Mouse (Mus musculus) NIH3T3 (cell line): ENCODE measurements at regions not wholly inside any gene's neighbourhood (a gene's known extent, or its start where the extent isn't known, plus 50 kb on each side); places are given as distances from the start of the nearest gene placed in this dataset.

Experiments
- DNase-seq: peaks from one replicate; pipeline ENCODE4 v3.0.0-alpha.2; 2012; ENCODE audit warnings: low read depth

DNA sequence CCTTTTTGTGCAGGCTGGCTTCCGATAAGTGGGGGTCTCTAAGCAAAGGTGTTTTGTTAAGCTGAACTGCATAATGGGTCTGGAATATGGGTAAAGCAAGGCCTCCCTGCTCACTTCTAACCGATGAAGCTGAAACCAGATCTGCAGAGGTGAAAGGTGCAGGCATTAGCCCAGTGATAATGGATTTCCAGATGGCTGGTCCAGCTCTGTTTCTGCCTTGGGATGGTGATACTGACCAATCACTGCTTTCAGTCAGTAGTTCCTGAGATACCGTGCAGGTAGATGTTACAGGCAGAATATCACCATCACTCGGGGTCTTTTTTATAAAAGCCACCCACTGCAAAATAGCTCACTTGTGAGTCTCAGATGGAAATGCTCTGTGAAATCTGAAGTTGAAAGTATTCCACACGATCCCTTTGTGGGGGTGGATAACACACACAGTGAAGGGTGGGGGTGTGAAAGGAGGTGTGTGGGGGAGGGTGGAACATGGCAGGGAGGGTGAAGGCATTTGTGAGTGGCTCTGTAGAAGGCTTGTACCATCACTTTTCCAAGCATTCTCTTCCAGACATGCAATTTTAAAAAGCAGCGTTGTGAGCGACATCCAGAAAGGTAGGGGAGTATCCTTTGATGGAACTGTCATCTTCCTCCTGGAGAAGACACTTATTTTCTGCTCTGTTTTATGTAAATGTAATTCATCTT lies 154.0 kb downstream of the Enc1 start:
- no peak for DNase-seq

DNA sequence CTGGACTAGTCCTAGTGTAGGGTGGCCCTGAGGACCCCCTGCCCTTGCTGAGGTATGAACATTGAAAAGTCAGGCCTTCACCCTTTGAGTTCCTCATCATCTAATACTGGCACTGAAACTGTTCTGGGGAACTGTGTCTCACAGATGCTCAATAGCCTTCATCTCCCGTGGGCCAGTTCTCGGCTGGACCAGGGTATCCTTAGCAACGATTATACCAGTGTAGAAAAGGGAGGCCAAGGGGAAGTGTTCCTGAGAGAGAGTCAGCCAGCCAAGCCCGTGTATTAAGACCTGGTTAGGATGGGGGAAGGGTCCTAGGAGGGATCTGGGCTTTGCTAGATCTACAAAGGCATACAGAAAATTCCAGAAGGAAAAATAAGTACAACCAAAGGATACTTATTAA lies 153.2 kb downstream of the Enc1 start:
- DNase-seq = no peak

DNA sequence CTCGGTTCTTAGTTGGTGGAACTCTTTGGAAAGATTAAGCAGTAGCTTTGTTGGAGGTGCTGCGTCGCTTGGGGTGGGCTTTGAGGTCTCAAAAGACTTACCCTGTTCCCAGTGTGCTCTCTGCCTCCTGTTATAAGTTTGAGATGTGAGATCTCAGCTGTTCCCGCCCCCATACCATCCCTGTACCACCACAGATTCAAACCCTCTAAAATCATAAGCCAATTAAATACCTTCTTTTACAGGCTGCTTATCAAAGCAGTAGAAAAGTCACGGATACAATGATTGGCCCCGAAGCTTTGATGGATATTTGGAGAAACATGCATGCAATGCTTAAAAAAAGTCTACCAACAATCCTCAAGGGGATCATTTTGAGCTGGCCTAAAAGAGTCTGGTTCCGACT lies 152.6 kb downstream of the Enc1 start:
- DNase-seq = no peak

DNA sequence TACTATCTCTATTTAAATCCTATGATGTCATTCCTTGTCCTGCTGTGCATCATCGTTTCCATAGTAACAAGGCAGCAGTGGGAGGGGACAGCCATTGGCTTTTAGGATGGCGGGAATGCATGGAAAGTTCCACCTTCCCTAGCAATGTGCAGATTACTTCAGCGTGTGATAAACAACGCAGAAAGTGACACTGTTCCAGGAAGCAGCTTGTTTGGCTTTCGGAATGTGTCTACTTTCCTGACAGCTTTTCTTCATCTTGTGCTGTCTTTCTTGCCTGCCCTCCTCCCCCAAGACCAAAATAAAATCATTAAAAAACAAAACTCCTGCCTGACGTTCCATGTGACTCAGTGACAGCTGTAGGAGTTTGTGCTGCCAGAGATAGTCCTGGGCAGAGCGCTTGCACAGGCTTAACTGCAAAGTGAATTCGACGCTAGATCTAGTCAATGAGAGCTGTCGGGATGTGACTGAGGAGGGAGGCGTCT lies 149.6 kb downstream of the Enc1 start:
- DNase-seq = peak; percentile 66

DNA sequence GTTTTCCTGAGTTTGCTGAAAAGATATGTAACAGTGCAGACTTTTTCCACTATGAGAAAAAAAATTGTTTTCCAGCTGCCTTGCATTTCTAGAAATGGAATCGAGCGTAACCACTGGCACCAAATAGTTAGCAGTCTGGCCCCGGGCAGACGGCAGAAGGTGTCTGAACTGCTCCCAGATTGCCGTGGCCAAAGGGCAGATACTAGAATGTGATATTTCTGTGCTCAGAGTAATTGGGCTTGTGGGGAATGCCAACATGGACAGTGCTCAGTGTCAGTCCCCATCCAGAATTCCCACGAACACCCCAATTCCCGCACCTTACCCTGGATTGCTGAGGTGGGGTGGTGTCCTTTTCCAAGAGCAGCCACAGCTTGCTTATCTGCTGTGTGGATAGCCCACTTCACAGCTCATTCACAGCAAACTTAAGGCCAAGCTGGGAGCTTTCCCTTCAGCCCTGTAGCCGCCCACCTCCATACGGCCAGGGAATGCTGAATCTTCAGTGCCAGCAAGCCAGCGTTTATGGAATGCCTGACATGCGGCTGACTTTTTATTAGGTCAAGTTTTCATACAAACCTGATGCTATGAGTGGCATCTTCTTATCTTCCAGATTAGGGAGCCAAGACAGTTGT lies 148.1 kb downstream of the Enc1 start:
- no peak for DNase-seq

DNA sequence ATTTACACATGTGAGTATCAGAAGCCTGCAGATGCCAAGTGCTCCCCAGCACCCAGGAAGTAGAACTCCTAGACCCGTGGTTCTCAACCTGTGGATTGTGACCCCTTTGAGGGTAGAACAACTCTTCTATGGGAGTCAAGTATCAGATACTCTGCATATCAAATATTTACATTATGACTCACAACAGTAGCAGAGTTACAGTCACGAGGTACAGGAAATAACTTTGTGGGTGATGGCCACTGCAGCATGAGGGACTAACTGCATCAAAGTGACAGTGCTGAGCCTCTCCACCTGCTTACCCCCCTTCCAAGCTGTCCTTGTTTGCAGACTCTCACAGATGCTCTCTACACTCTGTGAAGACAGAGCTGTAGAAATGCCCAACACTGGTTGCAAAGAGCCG lies 145.6 kb downstream of the Enc1 start:
- DNase-seq = no peak

DNA sequence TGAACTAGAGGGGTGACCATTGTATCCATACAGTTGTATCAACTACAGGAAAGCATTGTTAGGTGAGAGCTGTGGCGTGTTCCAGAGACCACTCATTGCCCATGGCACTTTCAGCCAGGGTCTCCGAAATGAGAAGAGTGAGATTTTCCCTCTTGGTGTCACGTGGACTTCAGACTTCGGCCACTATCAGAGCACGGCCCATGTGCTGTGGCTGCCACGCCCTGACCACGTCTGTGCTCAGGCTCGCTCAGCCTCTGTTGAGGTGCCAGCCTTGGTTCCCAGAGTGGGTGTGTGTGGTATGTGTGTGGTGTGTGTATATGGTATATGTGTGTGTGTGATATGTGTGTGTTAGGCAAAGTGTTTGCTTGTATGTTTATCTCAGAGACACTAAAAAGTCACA lies 144.6 kb downstream of the Enc1 start:
- DNase-seq = no peak

DNA sequence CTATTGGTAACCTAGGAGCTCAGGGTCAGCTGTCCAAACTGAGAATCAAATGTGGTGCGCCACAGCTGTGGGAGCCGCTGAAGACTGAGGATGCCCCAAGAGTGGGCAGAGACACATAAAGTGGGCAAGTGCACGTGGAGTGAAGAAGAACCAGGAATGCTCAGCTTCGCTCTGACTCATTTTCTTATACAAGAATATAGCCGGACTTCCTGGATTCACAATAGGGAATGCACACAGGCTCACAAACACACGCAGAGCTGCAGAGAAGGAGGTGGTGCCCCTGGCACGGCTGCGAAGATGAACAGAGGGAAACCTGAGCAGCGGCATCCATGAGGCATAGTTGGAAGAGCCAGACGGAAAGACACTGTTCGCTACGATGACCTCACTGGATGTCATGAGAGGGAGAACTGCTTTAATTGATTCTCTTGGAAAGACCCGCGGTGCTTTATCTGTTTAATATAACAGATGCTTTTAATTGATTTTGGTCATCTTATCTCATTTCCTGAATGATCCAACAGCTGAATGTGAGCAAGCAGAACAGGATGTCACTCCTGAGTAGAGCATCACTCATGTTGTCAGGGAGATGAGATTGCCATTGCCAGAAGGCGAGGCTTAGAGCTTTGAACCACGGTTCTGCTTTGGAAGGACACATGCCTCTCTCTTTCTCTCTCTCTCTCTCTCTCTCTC lies 143.3 kb downstream of the Enc1 start:
- no peak for DNase-seq

DNA sequence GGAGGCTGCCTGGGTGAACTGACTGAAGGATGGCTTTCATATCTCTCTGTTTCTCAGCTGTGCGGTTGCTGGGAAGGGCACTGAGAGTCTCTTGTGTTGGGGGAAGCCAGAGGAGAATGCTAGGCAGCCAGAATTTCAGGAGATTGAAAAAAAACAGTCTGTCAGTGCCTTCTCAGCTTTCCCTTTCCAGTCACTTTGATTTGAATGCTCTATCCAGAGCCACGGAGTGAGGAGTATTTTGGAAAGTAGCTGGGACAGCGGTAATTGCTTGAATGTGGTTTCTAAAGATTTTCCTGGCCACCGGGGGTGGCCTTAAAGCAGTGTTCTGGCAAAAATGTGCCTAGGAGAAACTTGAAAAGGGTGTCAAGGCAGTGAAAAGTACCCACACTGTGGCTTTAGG lies 142.4 kb downstream of the Enc1 start:
- DNase-seq = no peak

DNA sequence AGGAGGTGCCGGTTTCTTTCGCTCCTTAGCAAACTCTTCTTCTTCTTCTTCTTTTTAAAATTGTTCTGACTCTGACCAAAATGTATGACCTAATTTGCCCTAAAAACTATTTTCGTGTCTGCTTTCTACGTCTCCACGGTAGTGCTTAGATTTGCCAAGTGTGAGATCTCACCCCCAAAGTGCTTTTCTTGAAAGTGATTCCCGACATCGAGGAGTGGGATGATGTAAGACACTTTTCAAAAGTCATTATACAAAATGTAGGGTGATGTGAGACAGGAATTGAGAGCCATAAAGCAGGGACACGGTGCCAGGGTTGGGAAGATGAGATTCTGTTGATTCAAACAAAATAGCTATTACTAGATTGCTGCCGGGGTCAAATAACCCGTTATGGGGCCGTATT lies 139.5 kb downstream of the Enc1 start:
- DNase-seq = no peak

DNA sequence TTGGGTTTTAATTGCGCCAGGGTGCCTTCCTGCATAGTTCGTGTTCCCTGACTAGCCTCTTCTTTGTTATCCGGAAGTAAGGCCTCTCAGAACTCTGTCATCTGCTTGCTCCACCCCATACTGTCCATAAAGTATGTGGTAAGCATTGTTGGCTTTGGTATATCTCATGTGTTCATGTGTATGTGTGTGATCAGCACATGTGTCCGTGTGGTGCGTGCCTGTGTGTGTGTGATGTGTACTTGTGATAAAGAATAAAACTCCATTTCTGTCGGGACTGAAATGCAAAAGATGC lies 135.3 kb downstream of the Enc1 start:
- DNase-seq = no peak

DNA sequence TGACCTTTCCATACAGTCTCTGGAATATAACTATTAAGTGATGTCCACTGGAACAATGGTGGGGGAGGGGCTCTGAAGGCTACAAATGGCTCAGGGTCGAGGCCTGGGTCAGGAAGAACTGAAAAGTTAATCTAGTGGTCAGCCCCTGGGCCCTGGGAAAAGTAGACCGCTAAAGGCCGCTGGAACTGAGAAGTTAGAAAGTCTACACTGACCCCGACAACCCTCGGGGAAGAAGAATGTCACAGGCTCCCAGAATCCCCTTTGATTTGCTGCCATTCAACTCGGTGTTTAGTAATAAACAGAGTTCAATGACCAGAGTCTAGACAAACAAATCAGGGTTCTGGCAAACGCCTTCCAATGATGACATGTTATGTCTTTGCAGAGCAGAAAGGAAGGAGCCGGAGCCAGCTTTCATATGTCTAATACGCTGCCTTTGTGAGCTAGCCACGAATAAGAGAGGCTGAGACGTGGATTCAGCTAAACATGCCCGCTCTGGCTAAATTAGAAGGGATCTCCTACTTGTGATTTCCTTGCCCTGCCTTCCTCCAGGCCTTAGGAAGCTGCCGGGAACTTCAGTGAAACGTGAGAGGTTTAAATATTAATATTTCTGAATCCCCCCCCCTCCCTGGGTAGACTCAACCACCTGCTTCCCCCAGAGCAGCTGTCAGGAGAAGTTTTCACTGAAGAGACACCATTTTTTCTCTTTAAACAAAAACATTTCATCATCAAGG lies 134.8 kb downstream of the Enc1 start:
- no peak for DNase-seq

DNA sequence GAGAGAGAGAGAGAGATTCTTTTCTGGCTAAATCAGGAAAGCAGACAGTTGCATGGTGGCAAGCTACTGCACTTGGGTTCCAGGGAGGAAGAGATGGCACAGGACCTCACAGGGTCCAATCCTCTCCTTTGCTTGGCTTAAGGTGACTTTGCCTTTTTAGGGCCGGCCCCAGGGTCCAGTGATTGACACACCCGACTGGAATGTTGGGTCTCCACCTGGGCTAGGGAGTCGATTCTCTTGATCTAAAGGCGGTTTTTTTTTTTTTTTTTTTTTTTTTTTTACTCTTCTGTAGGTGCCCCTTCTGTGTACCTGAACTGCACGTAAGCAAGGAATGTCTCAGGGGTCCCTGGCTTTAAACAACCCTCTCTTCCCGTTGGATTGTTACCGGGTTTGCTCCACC lies 131.4 kb downstream of the Enc1 start:
- no peak for DNase-seq

DNA sequence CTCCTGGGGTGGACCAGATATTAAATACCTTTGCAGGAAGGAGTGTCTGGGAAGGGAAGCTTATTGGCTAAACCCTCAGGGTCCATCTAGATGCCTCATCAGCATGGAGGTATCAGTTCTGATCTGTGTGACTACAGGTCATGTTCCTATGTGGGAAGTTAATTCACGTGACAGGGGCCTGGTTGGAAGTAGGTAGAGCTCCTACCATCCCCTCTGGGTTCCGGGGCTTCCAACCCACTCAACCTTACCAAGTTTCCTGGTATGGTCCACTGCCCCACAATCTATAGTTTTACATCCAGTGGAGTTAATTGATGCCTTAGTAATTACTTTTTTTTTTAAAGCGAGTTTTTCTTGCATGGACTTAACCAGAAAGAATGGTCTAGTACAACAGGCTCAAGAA lies 130.3 kb downstream of the Enc1 start:
- no peak for DNase-seq

DNA sequence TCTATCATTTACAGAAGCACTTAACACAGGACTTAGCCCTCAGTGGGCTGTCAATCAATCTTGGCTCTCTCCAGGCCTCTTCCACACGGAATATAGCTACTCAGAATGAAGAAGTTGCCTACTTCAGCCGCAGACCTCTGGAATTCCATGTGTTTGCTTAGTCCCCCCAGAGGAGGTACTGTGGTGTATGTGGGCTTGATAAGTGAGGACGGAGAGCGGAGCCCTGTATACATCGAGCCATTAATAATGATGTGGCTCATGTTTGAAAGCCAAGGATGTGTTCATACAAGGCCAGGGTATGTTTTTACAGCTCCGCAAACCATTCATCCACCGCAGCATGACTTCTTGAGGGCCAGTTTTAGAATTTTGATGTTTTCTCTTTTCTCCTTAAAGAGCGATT lies 125.8 kb downstream of the Enc1 start:
- DNase-seq = no peak

DNA sequence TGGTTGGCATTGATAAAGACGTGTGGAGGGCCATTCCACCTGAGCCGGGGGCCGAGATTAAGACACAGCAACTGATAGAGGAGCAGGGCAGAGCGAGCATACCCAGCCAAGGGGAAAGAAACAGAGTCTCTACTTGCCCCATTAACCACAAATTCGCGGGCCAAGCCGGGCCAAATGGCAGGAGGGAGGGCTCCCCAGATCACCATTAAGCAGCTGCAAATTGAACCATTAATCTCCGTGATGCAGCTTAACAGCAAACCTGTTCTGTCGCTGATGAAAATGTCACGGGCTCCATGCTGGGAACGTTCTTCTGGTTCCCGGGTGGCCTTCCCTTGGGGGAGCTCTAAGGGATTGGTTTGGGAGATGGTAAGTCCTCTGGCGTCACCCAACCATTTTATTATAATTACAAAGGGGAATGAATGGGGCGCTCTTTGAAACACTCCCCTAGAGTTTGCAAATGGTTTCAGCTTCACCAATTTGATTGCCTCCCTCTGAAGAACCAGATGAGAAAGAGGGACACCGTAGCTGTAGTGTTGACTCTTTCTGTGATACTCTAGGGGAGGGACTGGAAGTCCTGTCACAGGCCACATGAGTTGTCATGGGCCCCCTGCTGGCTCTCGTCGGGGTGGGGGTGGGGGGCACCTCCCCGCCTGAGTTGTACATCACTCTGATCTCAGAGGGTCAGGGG lies 124.8 kb downstream of the Enc1 start:
- no peak for DNase-seq

DNA sequence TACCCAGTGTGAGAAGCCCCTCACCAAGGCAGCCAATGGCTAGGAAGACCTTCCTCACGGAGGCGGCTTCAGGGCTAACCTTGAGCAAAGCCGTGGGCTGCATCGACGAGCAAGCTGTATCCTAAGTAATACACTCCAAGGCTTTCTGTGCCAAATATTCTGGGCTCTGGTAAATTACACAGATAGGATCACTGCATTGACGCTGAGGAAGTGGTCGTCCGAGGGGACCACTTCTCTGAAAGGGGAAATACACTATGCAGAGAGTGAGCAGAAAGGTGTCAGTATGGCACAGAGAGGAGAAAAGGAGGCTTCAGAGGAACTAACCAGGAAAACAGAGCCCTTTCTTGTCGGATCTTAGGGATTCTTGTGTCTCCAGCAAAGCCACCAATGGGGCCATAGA lies 124.1 kb downstream of the Enc1 start:
- no peak for DNase-seq

DNA sequence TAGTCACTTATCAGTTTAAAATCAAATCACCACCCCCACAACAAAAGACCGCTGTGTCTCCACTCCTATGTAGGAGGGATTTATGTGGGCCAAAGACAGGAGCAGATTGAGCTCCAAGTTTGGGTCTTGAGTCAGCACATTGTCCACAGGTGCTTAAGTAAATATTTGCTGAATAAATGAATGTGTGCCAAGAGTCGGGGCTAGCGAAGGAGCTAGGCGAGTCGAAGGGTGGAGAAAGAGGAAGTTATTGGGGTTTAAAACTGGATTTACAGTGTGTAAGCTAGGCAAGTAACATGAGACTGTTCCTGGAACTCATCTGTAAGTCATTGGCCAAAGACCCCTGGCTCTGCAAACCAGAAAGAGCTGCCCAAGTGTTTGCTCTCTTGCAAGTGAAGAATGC lies 122.9 kb downstream of the Enc1 start:
- peak; percentile 48 for DNase-seq

DNA sequence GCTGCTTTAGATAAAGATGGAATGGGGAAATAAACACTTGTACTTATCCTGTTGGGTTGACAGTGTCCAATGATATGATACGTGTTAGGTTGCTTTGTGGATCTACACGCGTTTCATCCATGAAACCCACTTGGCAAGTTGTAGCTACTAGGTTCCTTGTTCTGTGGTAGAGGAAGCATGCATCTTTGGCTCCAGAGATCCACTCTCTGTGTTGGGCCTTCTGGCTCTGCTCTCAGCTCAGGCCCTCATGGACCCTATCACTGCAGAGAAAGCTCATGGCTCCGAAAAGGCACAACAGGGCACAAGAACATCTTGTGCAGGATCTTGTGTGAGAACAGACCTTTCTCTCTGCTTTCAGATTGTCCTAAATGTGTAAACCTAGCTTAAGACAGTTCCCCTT lies 122.3 kb downstream of the Enc1 start:
- no peak for DNase-seq

DNA sequence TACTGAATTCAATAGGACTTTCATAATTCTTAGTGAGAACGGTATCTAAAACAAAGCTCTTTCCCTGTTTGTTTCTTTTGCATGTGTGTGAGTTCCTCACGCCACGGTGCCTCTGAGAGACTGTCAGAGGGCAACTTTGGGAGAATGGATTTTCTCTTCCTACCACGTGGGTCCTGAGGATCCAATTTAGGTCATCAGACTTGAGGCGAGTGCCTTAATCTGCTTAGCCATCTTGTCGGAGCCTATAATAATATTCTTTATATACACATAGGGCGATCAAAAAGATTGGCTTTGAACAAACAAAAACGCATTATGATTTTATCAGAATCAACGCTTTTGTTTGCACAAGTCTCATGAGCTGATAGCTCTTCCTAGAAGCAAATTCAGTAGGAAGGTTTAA lies 119.6 kb downstream of the Enc1 start:
- DNase-seq = no peak

DNA sequence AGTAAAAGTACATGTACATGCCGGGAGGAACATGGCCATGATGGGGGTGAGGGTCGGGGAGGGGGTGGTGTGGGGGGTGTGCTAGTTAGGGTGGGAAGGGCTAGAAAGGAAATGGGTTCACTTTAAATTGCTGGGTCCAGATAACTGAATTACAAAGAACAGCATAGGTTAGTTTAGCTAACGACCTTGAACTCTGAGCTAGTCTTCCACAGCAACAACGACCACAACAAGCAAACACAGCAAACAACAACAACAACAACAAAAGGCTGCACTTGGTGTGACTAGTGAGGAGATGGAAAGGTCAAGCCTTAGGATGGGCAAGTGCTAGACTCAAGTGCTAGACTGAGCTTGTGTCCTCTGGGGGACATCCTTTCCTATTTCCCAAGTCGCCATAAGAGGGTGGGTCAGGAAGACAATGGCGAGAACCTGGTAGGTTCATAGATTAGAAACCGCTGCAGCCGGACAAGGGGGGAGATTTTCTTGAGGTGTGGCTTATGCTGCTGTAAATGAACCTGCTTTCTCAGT lies 117.9 kb downstream of the Enc1 start:
- no peak for DNase-seq

DNA sequence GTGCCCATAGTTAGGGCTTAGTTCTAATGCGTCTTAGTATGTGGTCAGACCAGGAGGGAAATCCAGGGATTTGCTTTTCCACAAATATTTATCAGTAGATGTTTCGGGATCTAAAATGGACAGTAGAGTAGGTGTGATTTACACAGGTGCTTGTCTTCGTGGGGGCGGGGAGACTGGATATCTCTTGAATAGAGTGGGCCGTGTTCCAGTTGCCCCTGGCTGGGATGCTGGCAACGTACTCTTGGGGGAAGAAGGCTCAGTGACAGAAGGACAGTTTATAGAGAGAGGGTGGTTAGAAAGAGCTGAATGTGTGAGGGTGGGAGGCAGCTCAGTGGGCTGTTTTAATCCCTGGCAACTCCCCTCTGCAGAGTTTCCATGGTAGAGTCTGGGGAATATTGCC lies 117.4 kb downstream of the Enc1 start:
- no peak for DNase-seq
